Mouse (Mus musculus): ENCODE data around the gene 3830417A13Rik. TPM values are rescaled to one million over a fixed set of nuclear protein-coding genes. Genes with fewer than 3 reads are reported as not detected.

3830417A13Rik gene
- polyA plus RNA-seq (2016; fragmentation: Nextera tagmentation; extraction: Ambion mirVana) = 0.44 and 0.46 TPM in 2 replicates

DNA sequence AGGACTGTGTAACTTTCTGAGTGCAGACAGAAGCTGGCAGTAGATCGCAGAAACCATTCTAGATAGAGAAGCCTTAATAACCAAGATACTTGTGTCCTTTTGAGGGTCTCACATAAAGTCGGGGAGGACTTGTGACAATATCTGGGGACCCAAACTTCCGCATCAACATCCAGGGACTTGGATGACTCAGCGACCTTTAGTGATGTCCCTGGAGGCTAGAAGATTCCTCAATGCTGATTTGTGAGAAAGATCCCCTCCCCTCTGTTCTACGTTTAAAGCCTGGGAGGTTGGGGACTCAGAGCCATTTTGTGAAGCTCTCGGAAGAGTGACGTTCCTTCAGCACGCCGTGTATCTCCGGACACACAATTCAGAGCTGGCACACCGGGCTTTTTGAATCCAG is at the start of gene 3830417A13Rik:
Gene 3830417A13Rik, plus strand, starts transcription at position 301 of the 400 bp plus-strand sequence.
- H3K4me3 ChIP-seq = no peak within 1 kb of the TSS
- no peaks in the 10 kb centered on the region for H3K9me3 ChIP-seq
- WGBS = 83% methylated on average over 11 of the region's 11 CpGs
- H3K36me3 ChIP-seq (replicated peaks) = no peaks in the 10 kb centered on the region
- H3K27me3 ChIP-seq (replicated peaks; ENCODE audit: low read depth, poor library complexity, severe bottlenecking) = no peaks in the 10 kb centered on the region
- no peak within 1 kb of the TSS for H3K27ac ChIP-seq (replicated peaks)
- no peaks in the 10 kb centered on the region for H3K4me1 ChIP-seq
- no peak for DNase-seq (ENCODE audit: low spot score)

DNA sequence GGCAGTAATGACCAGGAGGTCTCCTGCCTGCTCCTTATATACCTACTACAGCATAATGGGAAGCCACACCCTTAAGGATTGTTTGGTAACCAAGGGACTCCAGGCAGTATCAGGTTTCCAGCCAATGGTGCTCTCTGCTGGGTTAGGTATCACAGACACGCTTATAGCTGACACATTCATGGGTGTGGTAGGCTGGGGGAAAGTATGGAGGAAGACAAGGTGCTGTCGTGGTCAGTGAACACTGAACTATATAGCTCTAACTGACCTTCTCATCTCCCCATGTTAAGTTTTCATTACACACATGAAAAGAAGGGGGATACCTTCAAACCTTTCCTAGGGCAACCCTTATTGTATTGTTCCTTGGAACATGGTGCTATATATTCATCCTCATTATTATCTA is 21.2 kb upstream of the 3830417A13Rik start, which contains the start of gene Gm6760:
Gene Gm6760, minus strand, starts transcription at position 101 of the 400 bp plus-strand sequence.
- DNase-seq (ENCODE audit: low spot score) = no peak
- Histone ChIP-seq H3K27ac (replicated peaks) (no peak within 1 kb of the TSS), H3K36me3 (replicated peaks) (no peaks in the 10 kb centered on the region), H3K4me1 (no peaks in the 10 kb centered on the region), H3K27me3 (replicated peaks; ENCODE audit: low read depth, poor library complexity, severe bottlenecking) (no peaks in the 10 kb centered on the region), H3K4me3 (no peak within 1 kb of the TSS), H3K9me3 (no peaks in the 10 kb centered on the region)
- 80% methylated on average over 2 of the region's 2 CpGs for WGBS

GRCm38 (mm10) chrX:64181246-64181645 is 7.9 kb downstream of the 3830417A13Rik start:
- Histone ChIP-seq H3K9me3 (no peaks in the 10 kb centered on the region), H3K36me3 (replicated peaks) (no peaks in the 10 kb centered on the region), H3K27ac (replicated peaks) (no peak overlapping the region), H3K4me3 (no peak overlapping the region), H3K4me1 (no peaks in the 10 kb centered on the region), H3K27me3 (replicated peaks; ENCODE audit: low read depth, poor library complexity, severe bottlenecking) (no peaks in the 10 kb centered on the region)
- no peak for DNase-seq (ENCODE audit: low spot score)

Other genes starting within 250 kb of the 3830417A13Rik start
- not detected in 2 replicates for gene Gm6760, start 21.4 kb upstream of the 3830417A13Rik start, polyA plus RNA-seq (2016; fragmentation: Nextera tagmentation; extraction: Ambion mirVana)
- 1.8 and 2.3 TPM in 2 replicates for gene Slitrk4, start 103.4 kb downstream of the 3830417A13Rik start, polyA plus RNA-seq (2016; fragmentation: Nextera tagmentation; extraction: Ambion mirVana)